ENCODE assay signal across 8 mouse cellular contexts in the genomic region with DNA sequence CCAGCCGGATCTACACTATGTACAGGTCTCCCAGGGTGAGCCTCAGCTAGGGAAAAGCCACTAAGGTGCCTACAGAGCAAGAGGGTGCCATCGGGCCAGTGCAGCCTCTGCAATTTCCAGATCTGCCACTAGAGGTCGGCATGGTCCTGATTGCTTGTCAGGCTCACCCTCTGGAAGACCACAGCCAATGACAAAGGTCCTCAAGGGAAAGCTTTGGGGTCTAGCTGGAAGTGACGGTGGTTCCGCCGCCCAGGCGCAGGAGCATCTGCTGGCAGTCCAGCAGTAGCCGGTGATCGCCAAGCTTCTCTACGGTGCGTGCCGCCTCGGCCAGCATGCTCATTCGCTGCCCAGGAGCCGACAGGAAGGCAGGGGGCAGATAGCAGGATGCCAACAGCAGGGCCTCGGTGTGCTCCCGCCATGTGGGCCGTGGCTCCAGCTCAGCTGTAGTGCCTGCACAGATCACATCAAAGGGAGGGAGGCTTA. TPM values are rescaled to one million over a fixed set of nuclear protein-coding genes. Genes with fewer than 3 reads are reported as not detected.
DNase-seq lines count a peak whose midpoint lies in the region; ATAC-seq lines count a peak whose summit lies in the region.

No protein-coding gene starts in this region.

- no peak overlapping the region for H3K4me2 ChIP-seq in intestine, embryonic 14.5 days (ENCODE audit: low read length)

- peak; percentile 65 for ATAC-seq in intestine, embryonic 14.5 days (replicated peaks; ENCODE audit: low FRiP score, low TSS enrichment, low read depth)

- H3K36me3 ChIP-seq in intestine, embryonic 14.5 days (ENCODE audit: control insufficient read depth, insufficient read depth, low read length): peaks cover 88% of the 10 kb centered on the region

- H3K4me1 ChIP-seq in intestine, embryonic 14.5 days (replicated peaks; ENCODE audit: control insufficient read depth, insufficient read depth, low read length): no peaks in the 10 kb centered on the region; the same call in 1 of the 2 replicates

- H3K27me3 ChIP-seq in intestine, embryonic 14.5 days (replicated peaks; ENCODE audit: control insufficient read depth, insufficient read depth, low read length): no peaks in the 10 kb centered on the region

- H3K9ac ChIP-seq in intestine, embryonic 14.5 days (ENCODE audit: low read length): no peak overlapping the region

- 0 out of 2 replicates have a peak overlapping the region, but pooled peaks have one; percentile 16 for H3K27ac ChIP-seq in intestine, embryonic 14.5 days (ENCODE audit: low read depth)

- 21% methylated on average over 18 of the region's 18 CpGs for WGBS in intestine, embryonic 14.5 days

- H3K4me3 ChIP-seq in intestine, embryonic 14.5 days (ENCODE audit: low read depth, low read length): no peak overlapping the region

- intact Hi-C loops in gastrocnemius, postnatal 36 days (cut with DNase I): loop anchor here (5.0 kb wide), 3 partner anchors 93 to 213 kb away; no protein-coding TSS in a partner anchor
- intact Hi-C loops in left cerebral cortex, postnatal 14 days (cut with DNase I): loop anchor here (2.0 to 5.0 kb wide), 3 partner anchors 93 to 213 kb away; partner anchors contain the start of gene Rai1

- H3K9me3 ChIP-seq in intestine, embryonic 14.5 days (ENCODE audit: control insufficient read depth, low read length): peaks cover 4% of the 10 kb centered on the region; the same call in 1 of the 2 replicates

- peak; percentile 91 for DNase-seq in adrenal gland, adult 2 months
- peak; percentile 76 for DNase-seq in embryo, embryonic 11.5 days (ENCODE audit: low read depth, low spot score)
- DNase-seq in gastrocnemius, postnatal 36 days: peak; percentile 86 to 91
- DNase-seq in intestine, embryonic 14.5 days (ENCODE audit: low spot score): peak; percentile 98
- peak; percentile 95 to 96 for DNase-seq in left cerebral cortex, postnatal 14 days (ENCODE audit: low spot score in 2 of 2)
- DNase-seq in mesoderm, embryonic 11.5 days (ENCODE audit: low read depth, low spot score): peak; percentile 91
- DNase-seq in right cerebral cortex, postnatal 25 days: peak; percentile 88
- DNase-seq in urinary bladder, postnatal 36 days (ENCODE audit: low spot score in 2 of 2): peak; percentile 86 to 89

RNA-seq across cellular contexts. Expression of gene Srebf1, which starts 22.6 kb away (rescaled TPM):
- 100 to 1,000 TPM; 201 to 250 TPM for total RNA-seq in adrenal gland, adult 2 months (2021)
- 661 and 745 TPM in 2 replicates for polyA plus RNA-seq in adrenal gland, adult 2 months (2012; rRNA removed)
- total RNA-seq in gastrocnemius, postnatal 36 days (2021): 10 to 100 TPM; 18.4 to 21.0 TPM
- polyA plus RNA-seq in intestine, embryonic 14.5 days (2014; fragmentation: Nextera tagmentation; extraction: Ambion mirVana): 85.0 and 97.7 TPM in 2 replicates
- total RNA-seq in left cerebral cortex, postnatal 14 days (2021): 10 to 100 TPM; 35.5 to 36.1 TPM

Comparison
In these comparisons a context has a peak if more than half of its experiments do, and no peak if none do; other contexts are left out.
1. RNA of gene Srebf1, which starts 22.6 kb away (total RNA-seq): 201 to 250 TPM in adrenal gland, adult 2 months; 35.5 to 36.1 TPM in left cerebral cortex, postnatal 14 days and 18.4 to 21.0 TPM in gastrocnemius, postnatal 36 days; every median in the first group is over 4 times any median in the second.
2. Peak in every context shown above with its lines, with median percentiles within 50 percentile points of each other: DNase-seq.